Mouse (Mus musculus) brain, embryonic 14.5 days (tissue): ENCODE measurements around the gene Zdhhc14.

Experiments used
- CTCF ChIP-seq: fragments of 200-500 bp; IDR thresholded peaks from 2 replicates; pipeline ENCODE4 v1.5.1; 2012; ENCODE audit warnings: inconsistent platforms, mild to moderate bottlenecking, moderate library complexity, borderline replicate concordance; ENCODE audit not compliant: insufficient read depth, insufficient read length; ENCODE audit errors: extremely low read depth
- POLR2A ChIP-seq: fragments of 200-500 bp; IDR thresholded peaks from 2 replicates; pipeline ENCODE4 v1.6.1; 2012; ENCODE audit warnings: mild to moderate bottlenecking, inconsistent platforms, borderline replicate concordance; ENCODE audit not compliant: poor library complexity, insufficient read depth, insufficient read length, severe bottlenecking; ENCODE audit errors: extremely low read depth

DNA sequence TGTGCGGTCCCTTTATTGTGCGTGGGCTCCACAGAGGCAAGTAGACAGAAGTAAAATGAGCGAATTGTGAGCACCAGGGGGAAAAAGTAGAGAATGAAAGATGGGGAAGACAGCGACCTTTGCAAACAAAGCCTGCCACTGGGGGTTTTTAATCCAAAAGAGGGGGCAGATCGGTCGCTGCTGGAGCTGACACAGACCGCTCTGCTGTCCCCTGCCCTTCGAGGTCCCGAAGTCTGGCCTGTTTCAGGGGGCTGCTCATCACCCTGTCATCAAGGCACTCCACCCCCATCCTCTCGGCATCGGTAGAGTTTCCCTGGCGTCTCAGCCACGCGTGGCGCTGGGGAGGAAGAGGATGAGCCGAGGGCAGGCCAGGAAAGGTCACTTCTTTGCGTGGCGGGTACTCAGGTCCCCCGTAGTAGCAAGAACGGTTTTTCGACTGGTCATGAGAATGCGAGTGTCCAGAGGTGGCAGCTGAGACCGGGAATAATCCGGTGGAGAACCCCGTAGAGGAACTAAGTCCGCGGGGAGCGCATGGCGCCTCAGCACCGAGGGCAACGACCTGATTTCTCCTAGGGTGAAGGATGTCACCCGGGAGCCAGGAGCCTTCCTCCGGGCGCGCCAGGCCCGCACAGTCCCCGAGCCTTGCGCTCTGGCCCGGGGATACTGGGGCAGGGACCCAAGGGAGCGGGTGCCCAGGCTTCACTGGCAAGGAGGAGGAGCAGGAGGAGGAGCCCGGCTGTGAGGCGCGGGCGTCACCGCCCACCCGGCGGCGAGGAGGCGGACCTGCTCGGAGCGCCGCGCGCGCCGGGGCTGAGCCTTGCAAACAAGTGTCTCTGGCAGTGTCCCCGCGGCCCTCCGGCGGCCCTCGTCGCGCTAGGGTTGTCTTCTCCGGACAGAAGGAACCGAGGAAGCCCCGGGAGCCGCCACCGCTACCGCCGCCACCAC lies at the start of gene Zdhhc14:
- peak; percentile 84 for TF ChIP-seq POLR2A
- no peak for TF ChIP-seq CTCF
